Mouse (Mus musculus): ENCODE data around the gene Hadhb.

DNA sequence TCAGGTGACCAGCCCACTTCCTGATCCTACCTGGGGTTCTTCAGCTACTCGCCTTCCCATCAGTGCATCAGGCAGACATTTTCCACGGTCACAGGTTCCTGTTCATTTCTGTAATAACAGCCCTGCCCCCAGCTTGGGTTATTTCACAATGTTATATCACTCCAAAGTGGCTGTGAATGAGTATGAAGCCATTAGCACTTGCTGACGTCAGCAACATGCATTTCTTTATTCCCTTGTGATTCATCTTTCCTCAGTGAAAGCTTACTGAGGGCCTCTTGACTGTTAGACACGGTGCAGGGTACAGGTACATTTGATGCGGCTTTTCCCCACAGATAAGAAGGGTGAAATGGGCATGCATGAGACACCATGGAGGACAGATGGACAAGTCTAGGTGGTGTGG lies 60.9 kb downstream of the Hadhb start:
- no peak for TF ChIP-seq POLR2A (IDR thresholded peaks at IDR 0.05; ENCODE audit: low read depth, low read length)
- no peak for TF ChIP-seq E2F4 (IDR thresholded peaks at IDR 0.05; ENCODE audit: insufficient replicate concordance, low read depth, low read length)
- no peak for TF ChIP-seq JUN (IDR thresholded peaks at IDR 0.05; ENCODE audit: insufficient read depth, low read depth, low read length)
- TF ChIP-seq CTCF (conservative IDR thresholded peaks at IDR 0.05 in 1 of 2, IDR thresholded peaks at IDR 0.05 in 1 of 2; ENCODE audit: low read depth in 2 of 2, low read length in 2 of 2), result no peak
- TF ChIP-seq ETS1 (conservative IDR thresholded peaks at IDR 0.05; ENCODE audit: low read depth, low read length), result no peak
